Mouse (Mus musculus) heart, postnatal 14 days (tissue): ENCODE results near the gene Gmeb1. TPM values are rescaled to one million over a fixed set of nuclear protein-coding genes. Genes with fewer than 3 reads are reported as not detected.
"Not testable (repeated sequence)": the region's sequence is repeated elsewhere in the genome, so short reads cannot be mapped to it uniquely, and the experiment has no call there.

Experiments used
- DNase-seq, 2 experiments: peaks; one replicate each; pipeline ENCODE4 v3.0.0; 2021 to 2022
- intact Hi-C: fragments of 180-260 bp; cut with DNase I; formaldehyde crosslinking; loops from one replicate; pipeline ENCODE4 v1.15.1; 2025
- long read RNA-seq, 2 experiments: library from polyadenylated mRNA; stranded (forward); transcript quantifications; one replicate each; pipeline ENCODE4 v2.0.0; 2021
- total RNA-seq, 2 experiments: library from RNA; stranded (reverse); gene quantifications; 2 replicates each; pipeline ENCODE4 v1.2.3; 2021

Gene Gmeb1
- 10 to 100 TPM; 12.7 to 13.9 TPM for total RNA-seq
- long read RNA-seq, experiment 1, partial matches to known transcripts = 0 of 4 reads
- long read RNA-seq, experiment 1, other reads (novel, unspliced or antisense) = 2 of 4 reads
- long read RNA-seq, experiment 2, partial matches to known transcripts = 0 of 4 reads
- long read RNA-seq, experiment 2, other reads (novel, unspliced or antisense) = 3 of 4 reads

GRCm38 (mm10) chr4:132261514-132262357 lies at the start of gene Gmeb1:
Gmeb1 (minus strand) TSS chr4:132261602.
- DNase-seq = peak; percentile 88 to 90
- intact Hi-C loops = loop anchor here (5.0 kb wide), 1 partner anchor 49 kb away; the partner anchor contains the start of gene Ythdf2

- intact Hi-C loops = loop anchor here (2.0 kb wide), 1 partner anchor 19 kb away; the partner anchor contains the start of gene Trnau1ap
- DNase-seq = peak; percentile 32 to 48
Observed at GRCm38 (mm10) chr4:132309849-132310472, 48.6 kb upstream of the Gmeb1 start.

GRCm38 (mm10) chr4:132309140-132309848 lies 47.9 kb upstream of the Gmeb1 start:
- peak in 1 of 2 experiments; percentile 16 for DNase-seq
- intact Hi-C loops = loop anchor here (2.0 kb wide), 1 partner anchor 20 kb away; the partner anchor contains the start of gene Trnau1ap

- intact Hi-C loops = loop anchor here (2.0 kb wide), 1 partner anchor 20 kb away; the partner anchor contains the start of gene Trnau1ap
- peak; percentile 86 to 90 for DNase-seq
Observed at GRCm38 (mm10) chr4:132308437-132309139, 47.2 kb upstream of the Gmeb1 start.

- intact Hi-C loops = no loop called here
- no peak for DNase-seq
Observed at GRCm38 (mm10) chr4:132306004-132306403, 44.6 kb upstream of the Gmeb1 start.

- intact Hi-C loops = no loop called here
- no peak for DNase-seq
Observed at GRCm38 (mm10) chr4:132305276-132305675, 43.9 kb upstream of the Gmeb1 start.

- intact Hi-C loops, DNase-seq: not testable (repeated sequence)
Observed at GRCm38 (mm10) chr4:132303484-132303883, 42.1 kb upstream of the Gmeb1 start.

- intact Hi-C loops = no loop called here
- peak; percentile 54 to 72 for DNase-seq
Observed at GRCm38 (mm10) chr4:132302939-132303479, 41.6 kb upstream of the Gmeb1 start, which contains the start of gene Rab42. Rab42 (minus strand) TSS chr4:132303385.

GRCm38 (mm10) chr4:132301965-132302938 lies 40.9 kb upstream of the Gmeb1 start:
- intact Hi-C loops = no loop called here
- DNase-seq = no peak

GRCm38 (mm10) chr4:132301486-132301885 lies 40.1 kb upstream of the Gmeb1 start:
- DNase-seq = peak; percentile 27 to 70
- intact Hi-C loops = no loop called here

GRCm38 (mm10) chr4:132299849-132300248 lies 38.4 kb upstream of the Gmeb1 start:
- no peak for DNase-seq
- intact Hi-C loops = no loop called here

- intact Hi-C loops = no loop called here
- DNase-seq = no peak
Observed at GRCm38 (mm10) chr4:132295696-132296390, 34.4 kb upstream of the Gmeb1 start.

- DNase-seq = no peak
- intact Hi-C loops = loop anchor here (1.0 to 5.0 kb wide), 3 partner anchors 52 to 219 kb away; partner anchors contain the start of gene Sesn2
Observed at GRCm38 (mm10) chr4:132293682-132294240, 32.4 kb upstream of the Gmeb1 start.

GRCm38 (mm10) chr4:132292988-132293387 lies 31.6 kb upstream of the Gmeb1 start:
- intact Hi-C loops = loop anchor here (1.0 to 5.0 kb wide), 3 partner anchors 52 to 219 kb away; partner anchors contain the start of gene Sesn2
- peak; percentile 68 to 78 for DNase-seq

- intact Hi-C loops = loop anchor here (2.0 to 5.0 kb wide), 3 partner anchors 17 to 221 kb away; partner anchors contain the start of genes Sesn2 and Taf12
- DNase-seq = no peak
Observed at GRCm38 (mm10) chr4:132291624-132292335, 30.4 kb upstream of the Gmeb1 start.

GRCm38 (mm10) chr4:132291056-132291455 lies 29.7 kb upstream of the Gmeb1 start:
- no peak for DNase-seq
- intact Hi-C loops = loop anchor here (2.0 to 5.0 kb wide), 3 partner anchors 16 to 221 kb away; partner anchors contain the start of genes Sesn2 and Taf12
